Mouse (Mus musculus): ENCODE results near the gene Pld2.
"Not testable (repeated sequence)": the region's sequence is repeated elsewhere in the genome, so short reads cannot be mapped to it uniquely, and the experiment has no call there.

Gene Pld2

DNA sequence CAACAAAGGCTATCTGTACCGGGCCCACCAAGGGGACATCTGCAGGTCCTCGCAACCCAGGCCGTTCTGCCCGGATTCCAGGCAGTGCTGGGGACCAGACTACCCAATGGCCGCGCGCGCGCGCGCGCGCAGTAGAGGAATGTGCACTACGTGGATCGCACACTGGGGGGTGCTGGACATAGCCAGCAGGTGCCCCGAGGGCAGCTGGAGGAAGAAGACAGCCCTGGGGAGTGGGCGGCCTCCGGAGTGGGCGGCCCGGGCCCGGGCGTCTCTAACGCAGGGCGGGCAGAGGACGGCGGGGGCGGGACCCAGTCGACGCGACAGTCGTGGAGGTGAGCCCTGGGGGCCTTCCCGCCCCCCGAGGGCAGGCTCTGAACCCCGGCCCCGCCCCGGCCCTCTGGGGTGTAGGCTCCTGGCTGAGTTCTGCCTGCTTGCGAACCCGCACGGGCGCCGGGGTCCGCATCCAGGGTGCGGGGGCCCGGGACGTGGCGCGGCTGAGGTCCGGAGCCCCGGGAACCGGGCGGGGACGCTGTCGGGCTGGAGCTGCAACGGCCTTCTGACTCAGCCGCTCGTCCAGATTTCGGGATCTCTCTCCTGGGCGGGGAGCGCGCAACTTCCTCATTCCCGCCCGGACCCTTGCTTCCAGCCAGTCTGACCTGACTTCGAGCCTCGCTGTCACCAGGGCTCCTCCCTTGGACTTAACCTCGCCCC lies at the start of gene Pld2:
Gene Pld2 (plus strand): TSS at position 188 of the 711 bp plus-strand sequence.
- DNase-seq = peak; percentile 89

DNA sequence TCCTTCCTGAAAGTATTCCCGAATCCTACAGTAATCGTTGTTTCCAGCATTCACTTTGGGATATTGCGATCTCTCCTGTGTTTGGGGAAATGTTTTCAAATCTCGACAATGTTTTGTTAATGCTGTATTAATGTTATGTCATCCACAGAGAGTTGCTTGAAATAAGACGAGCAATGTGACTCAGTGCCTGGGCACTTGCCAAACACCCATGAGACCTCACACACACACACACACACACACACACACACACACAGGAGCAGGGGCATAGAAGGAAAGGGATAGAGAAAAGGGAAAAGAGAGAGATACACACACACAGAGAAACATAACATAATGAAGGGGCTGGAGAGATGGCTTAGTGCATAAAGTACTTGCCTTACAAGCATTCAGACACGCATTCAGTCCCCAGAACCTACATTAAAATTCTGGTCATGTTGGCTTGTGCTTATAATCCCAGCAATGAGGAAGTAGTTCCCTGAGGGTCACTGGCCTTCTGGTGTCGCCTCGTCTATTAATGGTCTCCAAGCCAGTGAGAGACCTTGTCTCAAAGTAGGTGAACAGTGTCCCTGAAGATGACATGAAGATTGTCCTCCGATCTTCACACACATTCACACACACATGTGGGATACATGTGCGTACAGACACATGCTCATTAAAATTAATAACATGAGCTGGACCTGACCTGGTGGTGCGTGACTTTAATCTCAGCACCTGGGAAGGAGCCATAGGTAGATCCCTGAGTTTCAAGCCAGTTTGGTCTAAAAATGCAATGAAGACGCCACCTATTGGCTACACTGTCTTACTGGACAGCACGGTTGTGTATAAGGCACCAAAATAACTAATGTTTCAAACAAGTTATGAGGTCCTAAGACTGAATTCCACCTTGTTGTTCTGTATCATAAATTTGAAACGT lies 40.0 kb upstream of the Pld2 start:
- no peak for DNase-seq

DNA sequence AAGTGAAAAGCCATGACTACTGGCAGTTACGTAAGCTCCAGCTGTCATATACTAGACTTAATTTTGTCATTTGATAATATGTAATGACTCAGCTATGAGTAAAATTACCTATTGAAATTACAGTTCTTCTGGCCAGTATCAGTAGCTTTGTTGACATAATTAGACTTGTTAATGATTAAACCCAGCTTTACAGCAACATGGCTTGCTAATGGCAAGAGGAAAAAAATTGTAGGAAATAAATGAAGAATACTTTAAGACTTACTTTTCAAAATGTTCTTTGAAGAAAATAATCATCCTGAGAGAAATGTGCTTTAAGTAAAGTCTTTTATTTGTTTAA lies 39.4 kb upstream of the Pld2 start:
- no peak for DNase-seq

DNA sequence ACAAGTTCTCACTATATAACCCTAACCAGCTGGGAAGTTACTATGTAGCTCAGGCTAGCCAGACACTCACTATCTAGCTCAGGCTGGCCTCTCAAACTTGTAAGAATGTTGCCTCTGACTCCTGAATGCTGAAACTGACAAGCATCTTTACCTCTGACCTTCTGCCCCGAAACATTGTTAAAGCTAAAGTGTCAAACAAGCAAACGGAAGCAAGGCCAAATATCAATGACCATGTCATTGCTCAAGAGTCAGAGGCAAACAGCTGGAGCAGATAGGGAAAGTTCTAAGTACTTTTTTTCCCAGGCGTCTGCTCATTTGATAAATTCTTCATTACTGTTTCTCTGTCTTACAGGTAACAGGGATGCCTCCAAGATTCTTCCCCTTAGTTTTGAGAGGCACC lies 37.8 kb upstream of the Pld2 start:
- DNase-seq = no peak

DNA sequence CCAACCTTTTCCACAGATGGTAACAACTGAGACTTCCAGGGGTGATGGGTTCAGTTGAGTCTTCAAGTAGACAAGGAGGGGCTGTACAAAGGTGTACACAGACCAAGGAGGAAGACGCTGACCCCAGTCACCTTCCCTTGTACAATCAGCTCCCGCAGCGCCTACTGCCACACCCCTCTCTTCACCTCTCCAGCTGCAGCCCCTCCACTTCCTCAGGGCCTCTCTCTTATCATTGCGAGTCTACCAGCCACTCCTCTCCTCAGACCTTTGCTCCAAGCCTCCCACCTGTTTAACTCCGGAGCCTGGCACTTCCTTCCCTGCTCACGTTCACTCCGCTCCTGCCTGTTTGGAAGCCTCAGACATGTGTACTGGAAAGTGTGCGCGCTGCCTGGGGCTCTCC lies 34.9 kb upstream of the Pld2 start, which contains the start of gene Tm4sf5:
Gene Tm4sf5 (plus strand): TSS at position 275 of the 400 bp plus-strand sequence.
- DNase-seq = no peak

DNA sequence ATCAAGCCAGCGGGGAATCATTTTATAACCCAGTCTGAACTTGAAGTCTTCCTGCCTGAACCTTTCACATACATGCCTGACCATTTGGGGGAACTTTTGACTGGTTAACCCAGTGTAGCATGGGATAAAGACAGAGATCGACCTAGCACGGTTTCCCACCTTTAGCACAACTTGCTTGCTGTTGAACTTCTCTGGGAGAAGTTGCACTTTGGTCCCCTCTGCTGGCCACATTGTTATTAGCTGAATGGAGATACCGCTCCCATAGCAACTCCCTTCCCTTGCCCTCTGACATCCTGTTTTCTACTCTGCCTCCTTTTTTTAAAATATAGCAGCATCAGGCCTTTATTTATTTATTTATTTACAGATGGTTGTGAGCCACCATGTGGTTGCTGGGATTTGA lies 33.5 kb upstream of the Pld2 start:
- DNase-seq = peak; percentile 51

DNA sequence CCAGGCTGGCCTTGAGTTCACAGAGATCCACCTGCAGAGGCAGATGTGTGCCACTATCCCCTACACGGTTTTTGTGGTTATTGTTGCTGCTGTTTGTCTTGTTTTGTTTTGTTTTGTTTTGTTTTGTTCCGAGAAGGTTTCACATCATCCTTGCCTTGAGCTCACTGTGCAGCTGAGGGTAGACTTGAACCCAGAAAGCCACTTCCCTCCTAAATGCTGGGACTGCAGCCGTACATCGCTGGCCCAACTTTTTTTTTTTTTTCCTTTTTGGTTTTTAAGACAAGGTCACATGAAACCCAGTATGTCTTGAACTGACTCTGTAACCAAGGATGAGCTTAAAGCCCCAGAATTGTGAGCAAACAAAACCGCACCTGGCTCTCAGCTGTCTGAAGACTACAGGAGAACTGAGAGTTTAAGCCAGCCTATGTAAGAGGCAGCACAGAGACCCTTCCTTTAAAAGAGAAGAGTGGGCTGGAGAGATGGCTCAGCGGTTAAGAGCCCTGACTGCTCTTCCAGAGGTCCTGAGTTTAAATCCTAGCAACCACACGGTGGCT lies 32.8 kb upstream of the Pld2 start:
- DNase-seq = no peak

DNA sequence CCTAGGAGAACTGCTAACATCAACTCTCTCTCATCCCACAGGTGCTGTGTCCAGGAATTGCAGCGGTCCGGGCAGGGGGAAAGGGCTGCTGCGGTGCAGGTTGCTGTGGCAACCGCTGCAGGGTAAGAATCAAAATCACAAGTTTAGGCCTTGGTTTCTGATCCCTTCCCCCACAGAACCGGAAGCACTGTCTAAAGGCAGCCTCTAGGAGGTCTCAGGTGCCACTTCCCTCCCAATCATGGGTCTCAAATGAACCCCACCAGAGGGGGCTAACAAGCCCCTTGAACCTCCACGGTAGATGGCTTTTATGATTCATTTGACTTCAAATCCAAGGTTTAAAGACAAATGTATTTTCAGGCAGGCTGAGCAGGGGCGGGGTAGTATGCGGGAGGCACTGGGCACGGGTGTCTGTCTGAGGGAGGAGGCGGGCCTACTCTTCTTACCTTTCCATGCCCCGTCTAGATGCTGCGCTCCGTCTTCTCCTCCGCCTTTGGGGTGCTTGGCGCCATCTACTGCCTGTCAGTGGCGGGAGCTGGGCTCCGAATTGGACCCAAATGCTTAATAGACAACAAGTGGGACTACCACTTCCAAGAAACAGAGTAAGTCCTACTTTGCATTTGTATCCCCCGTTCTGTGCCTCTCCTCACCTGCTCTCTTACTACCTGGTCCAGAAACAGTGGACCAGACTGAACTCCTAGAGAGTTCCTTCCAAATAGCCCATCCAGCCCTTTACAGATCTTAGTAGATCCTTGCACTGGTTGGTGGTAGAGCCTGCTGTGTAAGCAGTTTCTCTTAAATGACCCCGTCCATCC lies 29.9 kb upstream of the Pld2 start:
- peak; percentile 50 for DNase-seq

DNA sequence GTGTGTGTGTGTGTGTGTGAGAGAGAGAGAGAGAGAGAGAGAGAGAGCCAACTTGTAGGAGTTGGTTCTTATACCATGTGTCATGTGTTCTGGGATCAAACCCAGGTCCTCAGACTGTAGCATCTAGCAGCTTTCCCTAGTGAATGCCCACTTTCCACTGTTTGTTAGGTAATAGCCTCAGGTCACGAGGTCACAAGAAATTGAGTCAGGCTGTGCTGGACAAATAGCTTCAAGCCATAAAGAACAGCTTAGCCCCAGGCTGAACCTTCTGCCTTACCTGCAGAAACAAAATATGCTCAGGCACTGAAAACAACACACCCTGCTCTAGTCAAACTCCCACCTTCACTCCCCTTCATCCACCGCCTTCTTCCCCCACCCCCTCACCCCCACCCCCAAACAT lies 28.6 kb upstream of the Pld2 start:
- no peak for DNase-seq

DNA sequence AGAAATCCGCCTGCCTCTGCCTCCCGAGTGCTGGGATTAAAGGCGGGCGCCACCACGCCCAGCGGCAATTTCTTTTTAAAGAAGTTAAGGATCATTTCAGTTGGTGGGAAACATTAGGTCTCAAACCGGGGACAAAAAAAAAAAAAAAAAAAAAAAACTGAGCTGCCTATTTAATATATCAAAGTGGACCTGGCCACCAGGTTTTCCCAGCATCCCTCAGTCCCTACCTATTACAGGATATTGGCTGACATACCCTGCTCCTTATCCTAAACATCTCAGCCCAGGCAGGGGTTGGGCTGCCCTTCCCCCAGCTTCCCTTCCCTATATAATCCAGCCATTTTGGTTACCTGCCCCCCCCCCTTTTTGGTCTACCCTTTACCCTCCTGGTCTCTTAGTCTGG lies 28.0 kb upstream of the Pld2 start:
- DNase-seq = no peak

DNA sequence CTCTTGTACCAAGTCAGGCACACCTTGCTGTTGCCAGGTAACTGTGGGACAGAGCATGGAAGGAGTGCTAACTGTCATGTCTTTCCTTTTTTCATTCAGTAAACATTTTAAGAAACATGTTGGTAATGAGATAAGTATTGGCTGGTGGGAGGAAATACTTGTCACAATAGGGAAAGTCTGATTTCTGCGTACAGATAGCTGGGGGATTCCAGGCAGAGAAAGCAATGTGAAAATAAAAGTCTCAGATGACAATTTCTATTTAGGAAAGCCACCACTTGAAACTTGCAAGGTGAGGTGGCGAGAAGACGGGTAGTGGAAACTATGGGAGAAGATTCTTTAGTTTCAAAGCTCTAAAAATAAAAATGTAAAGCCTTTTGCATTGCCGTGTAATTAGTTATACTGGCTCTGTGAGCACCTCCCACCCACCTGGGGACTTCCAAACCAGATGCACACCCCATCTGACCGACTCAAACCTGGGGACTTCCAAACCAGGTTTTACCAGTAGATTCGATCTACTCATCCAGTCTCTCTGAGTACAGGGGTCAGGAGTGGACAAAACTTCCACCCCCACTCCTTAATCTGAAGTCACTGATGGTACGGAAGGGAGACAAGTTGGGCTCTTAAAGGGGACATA lies 27.0 kb upstream of the Pld2 start:
- DNase-seq = no peak

DNA sequence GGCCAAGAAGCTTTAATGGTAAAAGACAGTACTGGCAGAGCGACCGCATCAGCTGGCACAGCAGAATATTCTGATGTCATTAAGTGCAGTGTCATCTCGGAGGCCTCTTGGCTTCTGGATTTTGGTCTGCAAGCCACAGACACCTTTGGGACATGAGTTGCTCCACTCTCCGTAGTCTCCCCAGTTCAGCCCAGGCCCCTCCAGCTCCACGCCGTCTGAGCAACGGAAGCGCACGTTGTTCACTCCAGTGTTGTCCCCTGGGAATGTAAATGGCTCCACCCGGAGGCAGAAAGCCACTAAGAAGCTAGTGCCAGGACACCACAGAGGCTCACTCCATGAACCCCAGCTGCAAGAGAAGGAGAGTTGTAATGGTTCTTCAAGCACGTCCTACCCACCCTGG lies 26.3 kb upstream of the Pld2 start:
- no peak for DNase-seq

DNA sequence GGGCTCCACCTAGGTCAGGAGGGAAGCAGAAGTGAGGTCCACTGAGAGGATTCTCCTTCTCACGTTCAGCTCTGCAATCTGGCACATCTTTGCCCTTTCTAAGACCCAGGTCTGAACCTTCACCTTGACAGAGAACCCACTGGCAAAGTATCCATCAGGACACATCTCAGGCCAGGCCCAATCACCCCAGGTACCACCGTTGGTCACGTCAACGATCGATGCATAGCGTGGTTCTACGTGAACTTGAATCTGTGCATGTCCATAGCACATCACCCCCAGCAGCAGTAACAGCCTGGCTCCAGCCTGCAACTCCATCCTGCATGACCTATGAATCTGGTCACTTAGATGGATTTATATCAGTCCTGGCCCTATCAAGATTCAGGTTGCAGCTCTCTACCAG lies 25.6 kb upstream of the Pld2 start, which contains the start of gene Vmo1:
Gene Vmo1 (minus strand): TSS at position 329 of the 400 bp plus-strand sequence.
- no peak for DNase-seq

DNA sequence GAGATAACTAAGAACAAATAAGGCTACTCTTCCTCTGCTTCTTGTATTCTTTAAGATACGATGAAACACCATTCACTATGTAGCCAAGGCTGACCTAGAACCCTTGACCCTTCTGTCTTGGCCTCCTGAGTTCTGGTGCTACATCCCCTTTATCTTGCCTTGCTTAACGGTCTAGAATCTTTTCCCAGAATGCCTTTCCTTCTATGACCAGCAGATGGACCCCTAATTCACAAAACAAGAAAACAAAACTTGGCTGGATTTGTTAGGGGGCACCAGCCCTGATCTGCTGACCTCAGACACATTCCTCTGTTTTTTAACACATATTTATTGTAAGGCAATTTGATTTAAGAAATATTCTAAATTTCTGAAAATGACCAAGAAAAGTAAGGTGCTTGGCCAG lies 23.5 kb upstream of the Pld2 start:
- DNase-seq = no peak

DNA sequence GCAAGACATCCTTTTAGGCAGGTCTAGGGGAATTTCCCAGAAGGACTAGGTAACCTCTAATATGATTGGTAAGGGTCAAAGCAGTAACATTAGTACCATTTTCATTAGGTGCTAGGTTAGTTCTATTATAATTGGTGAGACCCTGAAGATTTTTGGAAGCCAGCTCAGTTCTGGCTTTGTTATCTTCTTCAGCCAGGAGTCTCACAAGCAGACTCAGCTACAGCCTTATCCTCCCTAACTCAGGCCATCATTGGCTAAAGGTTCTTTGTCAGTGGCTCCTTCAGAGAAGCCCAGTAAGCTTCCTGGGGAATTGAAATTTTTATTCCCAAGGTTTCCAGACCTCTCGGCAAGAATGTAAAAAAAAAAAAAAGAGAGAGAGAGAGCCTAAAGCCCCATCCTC lies 21.4 kb upstream of the Pld2 start:
- no peak for DNase-seq

DNA sequence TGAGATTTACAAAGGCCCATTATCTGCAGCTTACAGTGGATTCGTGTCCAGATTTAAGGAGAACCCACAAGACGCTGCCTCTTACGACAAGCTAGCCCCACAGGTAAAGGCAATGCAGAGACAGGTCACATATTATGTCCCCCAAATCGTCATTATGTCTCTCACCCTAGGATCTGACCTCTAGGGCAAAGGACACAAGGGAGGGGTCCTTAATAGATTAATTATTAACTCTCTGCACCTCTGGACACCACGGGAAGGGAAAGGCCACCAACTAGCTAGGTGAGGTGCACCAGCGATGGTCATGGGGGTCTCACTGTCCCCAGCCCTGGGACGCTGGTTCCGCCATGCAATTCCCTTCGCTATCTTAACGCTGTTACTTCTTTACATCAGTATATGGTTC lies 20.9 kb upstream of the Pld2 start, which contains the start of gene Gltpd2:
Gene Gltpd2 (plus strand): TSS at position 274 of the 400 bp plus-strand sequence.
- DNase-seq = no peak

DNA sequence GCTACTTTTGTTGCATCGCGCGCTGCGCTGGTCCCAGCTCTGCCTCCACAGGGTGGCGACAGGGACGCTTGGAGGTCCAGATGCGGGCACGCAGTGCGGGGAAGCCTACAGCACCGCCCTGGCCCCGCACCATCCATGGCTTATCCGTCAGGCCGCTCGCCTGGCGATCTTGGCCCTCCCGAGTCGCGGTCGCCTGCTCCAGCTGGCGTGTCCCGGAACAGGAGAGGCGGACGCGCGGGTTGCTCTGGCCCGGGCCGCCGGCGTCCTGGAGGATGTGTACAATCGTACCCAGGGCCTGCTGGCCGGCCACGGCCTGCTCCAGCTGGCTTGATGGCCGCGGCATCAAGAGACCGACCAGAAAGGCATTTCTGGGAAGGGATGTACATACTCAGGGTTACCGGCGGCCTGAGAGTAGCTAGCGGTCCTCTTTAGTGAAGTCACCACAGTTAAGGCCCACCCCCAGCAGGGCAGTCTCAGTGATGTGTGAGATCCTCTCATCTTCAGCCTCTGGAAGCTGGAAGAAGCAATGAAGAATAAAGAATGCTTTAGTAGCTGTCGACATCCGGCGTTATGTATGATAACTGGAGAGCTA lies 19.6 kb upstream of the Pld2 start:
- DNase-seq = peak; percentile 34

DNA sequence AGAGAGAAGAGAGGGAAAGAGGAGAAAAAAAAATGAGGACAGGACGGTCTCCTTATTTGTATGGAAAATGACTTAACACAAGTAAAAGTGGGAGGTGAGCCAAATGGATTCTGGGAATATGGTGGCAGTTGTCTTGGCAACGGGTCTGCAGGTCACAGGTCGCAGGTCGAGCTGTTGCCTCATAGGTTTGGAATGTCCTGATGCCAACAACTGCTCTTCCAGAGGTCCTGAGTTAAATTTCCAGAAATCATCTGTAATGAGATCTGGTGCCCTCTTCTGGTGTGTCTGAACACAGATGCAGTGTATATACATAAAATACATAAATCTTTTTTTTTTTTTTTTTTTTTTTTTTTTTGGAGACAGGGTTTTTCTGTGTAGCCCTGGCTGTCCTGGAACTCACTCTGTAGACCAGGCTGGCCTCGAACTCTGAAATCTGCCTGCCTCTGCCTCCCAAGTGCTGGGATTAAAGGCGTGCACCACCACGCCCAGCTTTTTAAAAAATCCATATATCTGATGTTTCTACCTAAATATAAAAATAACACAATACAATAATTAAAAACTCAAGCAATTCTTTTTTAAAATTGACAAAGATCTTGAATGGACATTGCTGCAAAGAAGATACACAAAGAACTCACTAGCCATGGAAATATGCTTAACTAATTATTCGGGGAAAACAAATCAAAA lies 16.4 kb upstream of the Pld2 start:
- not testable (repeated sequence) for DNase-seq

DNA sequence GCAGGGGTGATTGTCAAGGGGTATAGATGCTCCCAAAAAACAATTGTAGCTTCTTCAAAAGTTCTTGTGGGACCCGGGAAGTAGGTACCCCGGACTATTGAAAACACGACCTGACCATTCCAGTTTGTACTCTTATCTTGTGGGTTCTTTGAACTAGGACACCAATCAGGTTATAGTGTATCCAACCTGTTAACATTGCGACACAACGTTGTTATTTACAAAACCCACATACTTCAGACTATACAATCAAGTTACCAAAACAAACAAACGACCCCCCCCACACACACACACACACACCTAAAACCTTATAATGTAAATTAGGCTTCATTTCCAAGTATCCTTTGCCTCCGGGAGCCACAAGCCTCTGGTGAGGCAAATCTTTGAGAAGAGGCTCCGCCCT lies 15.1 kb upstream of the Pld2 start:
- no peak for DNase-seq

DNA sequence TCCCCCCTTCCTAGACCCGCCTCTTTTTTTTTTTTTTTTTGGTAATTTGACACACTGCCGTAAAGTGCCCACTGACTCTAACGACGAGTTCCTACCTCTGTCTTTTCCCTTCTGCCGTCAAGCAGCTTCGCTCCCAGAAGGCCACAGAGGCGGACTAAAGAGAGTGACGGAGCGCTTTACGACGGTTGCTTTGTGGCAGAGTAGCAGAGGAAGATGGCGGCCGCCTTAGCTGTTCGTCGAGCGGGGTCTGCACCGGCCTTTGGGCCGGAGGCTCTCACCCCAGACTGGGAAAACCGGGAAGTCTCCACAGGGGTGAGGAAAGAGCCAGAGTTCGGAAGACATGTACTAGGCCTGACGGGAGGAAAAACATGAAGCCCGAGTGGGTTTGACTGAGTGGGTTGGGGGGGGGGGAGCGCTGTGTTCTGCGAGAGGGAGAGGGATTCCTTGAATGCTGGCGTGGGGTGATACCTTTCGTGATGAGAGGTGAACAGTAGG lies 14.6 kb upstream of the Pld2 start, which contains the start of gene Psmb6:
Gene Psmb6 (plus strand): TSS at position 184 of the 495 bp plus-strand sequence.
- peak; percentile 82 for DNase-seq

DNA sequence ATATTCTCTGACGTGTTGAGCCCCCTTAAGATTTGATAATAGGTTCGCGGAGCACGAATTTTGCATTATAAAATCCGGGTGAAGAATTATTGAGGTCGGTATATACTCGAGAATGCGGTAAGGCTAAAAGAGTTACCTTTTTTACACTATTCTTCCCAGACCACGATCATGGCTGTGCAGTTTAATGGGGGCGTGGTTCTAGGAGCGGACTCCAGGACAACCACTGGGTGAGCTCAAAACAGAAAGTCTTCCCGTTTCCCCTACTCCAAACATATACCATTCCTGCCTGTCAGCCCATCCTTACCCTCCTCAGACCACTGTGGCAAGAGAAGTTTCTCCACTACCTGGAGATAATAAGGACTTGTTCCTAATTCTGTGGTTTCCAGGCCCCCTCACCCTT lies 14.1 kb upstream of the Pld2 start:
- DNase-seq = no peak
